Mouse (Mus musculus): ENCODE data around the gene Fyco1. TPM values are rescaled to one million over a fixed set of nuclear protein-coding genes. Genes with fewer than 3 reads are reported as not detected.
"Not testable (repeated sequence)": the region's sequence is repeated elsewhere in the genome, so short reads cannot be mapped to it uniquely, and the experiment has no call there.

Gene Fyco1
- polyA plus RNA-seq, 1 experiment, result 4.1 TPM

GRCm38 (mm10) chr9:123758645-123759044 lies 93.1 kb downstream of the Fyco1 start:
- Histone ChIP-seq H3ac (ENCODE audit: control insufficient read depth, insufficient read length, low read depth) (no peak overlapping the region), H3K79me3 (ENCODE audit: low read depth) (no peaks in the 10 kb centered on the region), H3K4me3 (ENCODE audit: insufficient read depth, poor library complexity, severe bottlenecking) (no peak overlapping the region), H3K27me3 (ENCODE audit: control insufficient read depth, insufficient read depth, insufficient read length) (no peaks in the 10 kb centered on the region), H3K79me2 (ENCODE audit: control insufficient read depth, insufficient read depth) (no peaks in the 10 kb centered on the region), H3K36me3 (ENCODE audit: control insufficient read depth, insufficient read depth) (no peaks in the 10 kb centered on the region)
- TF ChIP-seq MAX (IDR thresholded peaks at IDR 0.05) (no peak), CEBPB (IDR thresholded peaks at IDR 0.05; ENCODE audit: low read depth) (no peak), USF1 (IDR thresholded peaks at IDR 0.05; ENCODE audit: low read depth) (no peak), MYOD1 (IDR thresholded peaks at IDR 0.05; ENCODE audit: control insufficient read depth, insufficient read length, low read depth) (no peak), CTCF (IDR thresholded peaks at IDR 0.05; ENCODE audit: control insufficient read depth, insufficient read depth, insufficient read length) (no peak), MYOG (IDR thresholded peaks at IDR 0.05; ENCODE audit: control insufficient read depth, extremely low read depth, insufficient read length) (no peak), FOSL1 (IDR thresholded peaks at IDR 0.05; ENCODE audit: insufficient read depth, low read length, poor library complexity, severe bottlenecking) (no peak)

GRCm38 (mm10) chr9:123758156-123758555 lies 93.5 kb downstream of the Fyco1 start:
- Histone ChIP-seq H3K27me3 (ENCODE audit: control insufficient read depth, insufficient read depth, insufficient read length) (no peaks in the 10 kb centered on the region), H3ac (ENCODE audit: control insufficient read depth, insufficient read length, low read depth) (no peak overlapping the region), H3K79me3 (ENCODE audit: low read depth) (no peaks in the 10 kb centered on the region), H3K79me2 (ENCODE audit: control insufficient read depth, insufficient read depth) (no peaks in the 10 kb centered on the region), H3K36me3 (ENCODE audit: control insufficient read depth, insufficient read depth) (no peaks in the 10 kb centered on the region), H3K4me3 (ENCODE audit: insufficient read depth, poor library complexity, severe bottlenecking) (no peak overlapping the region)
- TF ChIP-seq FOSL1 (IDR thresholded peaks at IDR 0.05; ENCODE audit: insufficient read depth, low read length, poor library complexity, severe bottlenecking), result no peak
- no peak for TF ChIP-seq CEBPB (IDR thresholded peaks at IDR 0.05; ENCODE audit: low read depth)

- Histone ChIP-seq H3ac (ENCODE audit: control insufficient read depth, insufficient read length, low read depth) (no peak overlapping the region), H3K36me3 (ENCODE audit: control insufficient read depth, insufficient read depth) (no peaks in the 10 kb centered on the region), H3K27me3 (ENCODE audit: control insufficient read depth, insufficient read depth, insufficient read length) (no peaks in the 10 kb centered on the region), H3K4me3 (ENCODE audit: insufficient read depth, poor library complexity, severe bottlenecking) (no peak overlapping the region), H3K79me3 (ENCODE audit: low read depth) (no peaks in the 10 kb centered on the region), H3K79me2 (ENCODE audit: control insufficient read depth, insufficient read depth) (no peaks in the 10 kb centered on the region)
- TF ChIP-seq MYOG (IDR thresholded peaks at IDR 0.05; ENCODE audit: control insufficient read depth, extremely low read depth, insufficient read length), result no peak
- no peak for TF ChIP-seq CTCF (IDR thresholded peaks at IDR 0.05; ENCODE audit: control insufficient read depth, insufficient read depth, insufficient read length)
- TF ChIP-seq CEBPB (IDR thresholded peaks at IDR 0.05; ENCODE audit: low read depth), result no peak
- no peak for TF ChIP-seq MAX (IDR thresholded peaks at IDR 0.05)
- TF ChIP-seq USF1 (IDR thresholded peaks at IDR 0.05; ENCODE audit: low read depth), result no peak
- no peak for TF ChIP-seq MYOD1 (IDR thresholded peaks at IDR 0.05; ENCODE audit: control insufficient read depth, insufficient read length, low read depth)
- TF ChIP-seq FOSL1 (IDR thresholded peaks at IDR 0.05; ENCODE audit: insufficient read depth, low read length, poor library complexity, severe bottlenecking), result no peak
Observed at GRCm38 (mm10) chr9:123757326-123757725, 94.4 kb downstream of the Fyco1 start.

- Histone ChIP-seq H3ac (ENCODE audit: control insufficient read depth, insufficient read length, low read depth) (no peak overlapping the region), H3K79me2 (ENCODE audit: control insufficient read depth, insufficient read depth) (no peaks in the 10 kb centered on the region), H3K36me3 (ENCODE audit: control insufficient read depth, insufficient read depth) (no peaks in the 10 kb centered on the region), H3K79me3 (ENCODE audit: low read depth) (no peaks in the 10 kb centered on the region), H3K4me3 (ENCODE audit: insufficient read depth, poor library complexity, severe bottlenecking) (no peak overlapping the region), H3K27me3 (ENCODE audit: control insufficient read depth, insufficient read depth, insufficient read length) (no peaks in the 10 kb centered on the region)
- TF ChIP-seq MAX (IDR thresholded peaks at IDR 0.05) (no peak), FOSL1 (IDR thresholded peaks at IDR 0.05; ENCODE audit: insufficient read depth, low read length, poor library complexity, severe bottlenecking) (no peak), MYOG (IDR thresholded peaks at IDR 0.05; ENCODE audit: control insufficient read depth, extremely low read depth, insufficient read length) (no peak), USF1 (IDR thresholded peaks at IDR 0.05; ENCODE audit: low read depth) (no peak), CEBPB (IDR thresholded peaks at IDR 0.05; ENCODE audit: low read depth) (no peak), MYOD1 (IDR thresholded peaks at IDR 0.05; ENCODE audit: control insufficient read depth, insufficient read length, low read depth) (no peak), CTCF (IDR thresholded peaks at IDR 0.05; ENCODE audit: control insufficient read depth, insufficient read depth, insufficient read length) (no peak)
Observed at GRCm38 (mm10) chr9:123756752-123757151, 94.9 kb downstream of the Fyco1 start.

GRCm38 (mm10) chr9:123754333-123754732 lies 97.4 kb downstream of the Fyco1 start:
- TF ChIP-seq MAX (IDR thresholded peaks at IDR 0.05) (no peak), CEBPB (IDR thresholded peaks at IDR 0.05; ENCODE audit: low read depth) (no peak), MYOG (IDR thresholded peaks at IDR 0.05; ENCODE audit: control insufficient read depth, extremely low read depth, insufficient read length) (no peak), MYOD1 (IDR thresholded peaks at IDR 0.05; ENCODE audit: control insufficient read depth, insufficient read length, low read depth) (peak; percentile 4), USF1 (IDR thresholded peaks at IDR 0.05; ENCODE audit: low read depth) (no peak), FOSL1 (IDR thresholded peaks at IDR 0.05; ENCODE audit: insufficient read depth, low read length, poor library complexity, severe bottlenecking) (no peak)
- H3ac ChIP-seq (ENCODE audit: control insufficient read depth, insufficient read length, low read depth), result no peak overlapping the region
- no peak overlapping the region for H3K4me3 ChIP-seq (ENCODE audit: insufficient read depth, poor library complexity, severe bottlenecking)
- no peaks in the 10 kb centered on the region for H3K36me3 ChIP-seq (ENCODE audit: control insufficient read depth, insufficient read depth)
- no peaks in the 10 kb centered on the region for H3K79me3 ChIP-seq (ENCODE audit: low read depth)
- H3K79me2 ChIP-seq (ENCODE audit: control insufficient read depth, insufficient read depth), result no peaks in the 10 kb centered on the region
- H3K27me3 ChIP-seq (ENCODE audit: control insufficient read depth, insufficient read depth, insufficient read length), result no peaks in the 10 kb centered on the region

GRCm38 (mm10) chr9:123749687-123750086 lies 102.0 kb downstream of the Fyco1 start:
- not testable (repeated sequence) for H3K79me2 ChIP-seq (ENCODE audit: control insufficient read depth, insufficient read depth); H3K79me3 ChIP-seq (ENCODE audit: low read depth); H3K4me3 ChIP-seq (ENCODE audit: insufficient read depth, poor library complexity, severe bottlenecking)

More at GRCm38 (mm10) chr9:123749687-123750086, 102.0 kb downstream of the Fyco1 start:
- H3K27me3 ChIP-seq (ENCODE audit: control insufficient read depth, insufficient read depth, insufficient read length); H3ac ChIP-seq (ENCODE audit: control insufficient read depth, insufficient read length, low read depth); H3K36me3 ChIP-seq (ENCODE audit: control insufficient read depth, insufficient read depth): not testable (repeated sequence)

Measured in C2C12 (cell line).